Mouse (Mus musculus): ENCODE data around the gene Ypel3. TPM values are rescaled to one million over a fixed set of nuclear protein-coding genes. Genes with fewer than 3 reads are reported as not detected.

Ypel3 gene
- polyA plus RNA-seq, 1 experiment from 2014 or later = 89.7 TPM

- H3K27ac ChIP-seq = no peak overlapping the region
- H3K27me3 ChIP-seq (ENCODE audit: insufficient read depth, poor library complexity, severe bottlenecking) = no peaks in the 10 kb centered on the region
- DNase-seq (ENCODE audit: low spot score) = no peak
- WGBS = 82% methylated on average over 4 of the region's 4 CpGs
- peaks cover 75% of the 10 kb centered on the region for H3K36me3 ChIP-seq
- no peaks in the 10 kb centered on the region for H3K9me3 ChIP-seq
- peaks cover 33% of the 10 kb centered on the region for H3K4me1 ChIP-seq (replicated peaks)
- no peak overlapping the region for H3K4me3 ChIP-seq
Measured at GRCm38 (mm10) chr7:126785056-126785455, 8.3 kb downstream of the Ypel3 start.

GRCm38 (mm10) chr7:126786142-126786541 is 9.4 kb downstream of the Ypel3 start:
- peaks cover 85% of the 10 kb centered on the region for H3K36me3 ChIP-seq
- H3K4me3 ChIP-seq = no peak overlapping the region
- no peaks in the 10 kb centered on the region for H3K27me3 ChIP-seq (ENCODE audit: insufficient read depth, poor library complexity, severe bottlenecking)
- WGBS = 94% methylated on average over 14 of the region's 14 CpGs
- peaks cover 33% of the 10 kb centered on the region for H3K4me1 ChIP-seq (replicated peaks)
- H3K27ac ChIP-seq = no peak overlapping the region
- H3K9me3 ChIP-seq = no peaks in the 10 kb centered on the region
- DNase-seq (ENCODE audit: low spot score) = no peak

- Histone ChIP-seq H3K9me3 (no peaks in the 10 kb centered on the region), H3K4me1 (replicated peaks) (peaks cover 26% of the 10 kb centered on the region), H3K27ac (no peak overlapping the region), H3K4me3 (no peak overlapping the region), H3K36me3 (peaks cover 75% of the 10 kb centered on the region), H3K27me3 (ENCODE audit: insufficient read depth, poor library complexity, severe bottlenecking) (no peaks in the 10 kb centered on the region)
- 91% methylated on average over 4 of the region's 4 CpGs for WGBS
- DNase-seq (ENCODE audit: low spot score) = no peak
Measured at GRCm38 (mm10) chr7:126789141-126789540, 12.4 kb downstream of the Ypel3 start.

GRCm38 (mm10) chr7:126791851-126792720 is 15.3 kb downstream of the Ypel3 start, which contains the start of gene Ppp4c:
Gene Ppp4c (minus strand): TSS chr7:126792496.
- H3K27ac ChIP-seq = peak within 1 kb of the TSS; percentile 98
- peak within 1 kb of the TSS; percentile 98 for H3K4me3 ChIP-seq
- peaks cover 45% of the 10 kb centered on the region for H3K4me1 ChIP-seq (replicated peaks)
- peaks cover 75% of the 10 kb centered on the region for H3K36me3 ChIP-seq
- no peaks in the 10 kb centered on the region for H3K9me3 ChIP-seq
- DNase-seq (ENCODE audit: low spot score) = peak; percentile 99
- no peaks in the 10 kb centered on the region for H3K27me3 ChIP-seq (ENCODE audit: insufficient read depth, poor library complexity, severe bottlenecking)
- under 1% methylated on average over 83 of the region's 83 CpGs for WGBS

GRCm38 (mm10) chr7:126792721-126793443 is 16.1 kb downstream of the Ypel3 start:
- peak overlapping the region; percentile 98 for H3K27ac ChIP-seq
- H3K4me3 ChIP-seq = peak overlapping the region; percentile 98
- no peak for DNase-seq (ENCODE audit: low spot score)
- WGBS = 31% methylated on average over 11 of the region's 11 CpGs
- H3K27me3 ChIP-seq (ENCODE audit: insufficient read depth, poor library complexity, severe bottlenecking) = no peaks in the 10 kb centered on the region
- H3K36me3 ChIP-seq = peaks cover 75% of the 10 kb centered on the region
- H3K9me3 ChIP-seq = no peaks in the 10 kb centered on the region
- peaks cover 53% of the 10 kb centered on the region for H3K4me1 ChIP-seq (replicated peaks)

- WGBS = 71% methylated on average over 4 of the region's 4 CpGs
- no peaks in the 10 kb centered on the region for H3K27me3 ChIP-seq (ENCODE audit: insufficient read depth, poor library complexity, severe bottlenecking)
- H3K9me3 ChIP-seq = no peaks in the 10 kb centered on the region
- peak overlapping the region; percentile 98; the same call in 1 of the 2 replicates for H3K4me3 ChIP-seq
- H3K27ac ChIP-seq = no peak overlapping the region
- peaks cover 59% of the 10 kb centered on the region for H3K4me1 ChIP-seq (replicated peaks)
- H3K36me3 ChIP-seq = peaks cover 67% of the 10 kb centered on the region
- no peak for DNase-seq (ENCODE audit: low spot score)
Measured at GRCm38 (mm10) chr7:126793456-126794270, 16.9 kb downstream of the Ypel3 start.

GRCm38 (mm10) chr7:126794271-126794605 is 17.5 kb downstream of the Ypel3 start:
- no peaks in the 10 kb centered on the region for H3K27me3 ChIP-seq (ENCODE audit: insufficient read depth, poor library complexity, severe bottlenecking)
- WGBS = 81% methylated on average over 4 of the region's 4 CpGs
- H3K4me3 ChIP-seq = no peak overlapping the region
- peaks cover 61% of the 10 kb centered on the region for H3K36me3 ChIP-seq
- no peak for DNase-seq (ENCODE audit: low spot score)
- H3K27ac ChIP-seq = no peak overlapping the region
- H3K9me3 ChIP-seq = no peaks in the 10 kb centered on the region
- peaks cover 59% of the 10 kb centered on the region for H3K4me1 ChIP-seq (replicated peaks)

- DNase-seq (ENCODE audit: low spot score) = no peak
- 84% methylated on average over 16 of the region's 16 CpGs for WGBS
- no peaks in the 10 kb centered on the region for H3K9me3 ChIP-seq
- H3K4me3 ChIP-seq = peak overlapping the region; percentile 84
- peaks cover 52% of the 10 kb centered on the region for H3K36me3 ChIP-seq
- H3K27me3 ChIP-seq (ENCODE audit: insufficient read depth, poor library complexity, severe bottlenecking) = no peaks in the 10 kb centered on the region
- H3K4me1 ChIP-seq (replicated peaks) = peaks cover 65% of the 10 kb centered on the region
- H3K27ac ChIP-seq = no peak overlapping the region
Measured at GRCm38 (mm10) chr7:126795387-126796317, 18.9 kb downstream of the Ypel3 start.

GRCm38 (mm10) chr7:126796350-126796932 is 19.7 kb downstream of the Ypel3 start:
- DNase-seq (ENCODE audit: low spot score) = peak; percentile 38
- peaks cover 54% of the 10 kb centered on the region for H3K36me3 ChIP-seq
- H3K9me3 ChIP-seq = no peaks in the 10 kb centered on the region
- H3K27ac ChIP-seq = 0 out of 2 replicates have a peak overlapping the region, but pooled peaks have one; percentile 12
- no peaks in the 10 kb centered on the region for H3K27me3 ChIP-seq (ENCODE audit: insufficient read depth, poor library complexity, severe bottlenecking)
- peak overlapping the region; percentile 84 for H3K4me3 ChIP-seq
- peaks cover 62% of the 10 kb centered on the region for H3K4me1 ChIP-seq (replicated peaks)
- 83% methylated on average over 8 of the region's 8 CpGs for WGBS

- Histone ChIP-seq H3K36me3 (peaks cover 64% of the 10 kb centered on the region), H3K27ac (peak within 1 kb of the TSS; percentile 96), H3K27me3 (ENCODE audit: insufficient read depth, poor library complexity, severe bottlenecking) (no peaks in the 10 kb centered on the region), H3K9me3 (no peaks in the 10 kb centered on the region), H3K4me3 (peak within 1 kb of the TSS; percentile 84), H3K4me1 (replicated peaks) (peaks cover 61% of the 10 kb centered on the region)
- 35% methylated on average over 21 of the region's 21 CpGs for WGBS
- peak; percentile 25 for DNase-seq (ENCODE audit: low spot score)
Measured at GRCm38 (mm10) chr7:126797411-126798126, 20.8 kb downstream of the Ypel3 start, which contains the start of gene Fam57b. Gene Fam57b (plus strand): TSS chr7:126797668.
